Mouse (Mus musculus) midbrain, postnatal 0 days (tissue): ENCODE results near the gene Zg16. TPM values are rescaled to one million over a fixed set of nuclear protein-coding genes. Genes with fewer than 3 reads are reported as not detected.
A peak's percentile ranks its signal among the peaks of the same experiment; 100 is the strongest.

Experiments used
- ATAC-seq: fragments of 200-750 bp; cut with Nextera tagmentation; 2 replicates; pipeline ENCODE4 v1.8.0; 2017; ENCODE audit warnings: moderate number of reproducible peaks, mild to moderate bottlenecking, moderate TSS enrichment, moderate library complexity; ENCODE audit not compliant: low FRiP score
- DNase-seq: peaks from one replicate; pipeline ENCODE4 v3.0.0-alpha.2; 2015; ENCODE audit warnings: low spot score
- H3K27ac ChIP-seq: fragments of 300-500 bp; sonication (generic); 2 replicates; pipeline ENCODE4 v1.5.1; 2014; ENCODE audit warnings: low read depth, mild to moderate bottlenecking, low read length, mixed read lengths
- H3K27me3 ChIP-seq: fragments of 300-500 bp; sonication (generic); 2 replicates; pipeline ENCODE4 v1.6.1; 2014; ENCODE audit warnings: low read length, control low read depth, mixed read lengths; ENCODE audit not compliant: insufficient read depth
- H3K36me3 ChIP-seq: fragments of 300-500 bp; sonication (generic); 2 replicates; pipeline ENCODE4 v1.6.1; 2014; ENCODE audit warnings: low read length, control low read depth, mixed read lengths; ENCODE audit not compliant: insufficient read depth
- H3K4me1 ChIP-seq: fragments of 300-500 bp; sonication (generic); 2 replicates; pipeline ENCODE4 v1.6.1; 2014; ENCODE audit warnings: mild to moderate bottlenecking, control low read depth, antibody characterized with exemption, low read length, mixed read lengths; ENCODE audit not compliant: insufficient read depth
- H3K4me2 ChIP-seq: fragments of 300-500 bp; sonication (generic); 2 replicates; pipeline ENCODE4 v1.6.1; 2014; ENCODE audit warnings: low read depth, mild to moderate bottlenecking, low read length, mixed read lengths; ENCODE audit not compliant: poor library complexity, severe bottlenecking
- H3K4me3 ChIP-seq: fragments of 300-500 bp; sonication (generic); 2 replicates; pipeline ENCODE4 v1.5.1; 2014; ENCODE audit warnings: low read depth, mild to moderate bottlenecking, low read length, moderate library complexity
- H3K9ac ChIP-seq: fragments of 300-500 bp; sonication (generic); replicated peaks from 2 replicates; pipeline ENCODE4 v1.6.1; 2014; ENCODE audit warnings: mild to moderate bottlenecking, low read length, moderate library complexity, mixed read lengths; ENCODE audit not compliant: poor library complexity, severe bottlenecking
- H3K9me3 ChIP-seq: fragments of 300-500 bp; sonication (generic); 2 replicates; pipeline ENCODE4 v1.6.1; 2016; ENCODE audit warnings: low read length, control low read depth
- CTCF ChIP-seq: IDR thresholded peaks from 2 replicates; pipeline ENCODE4 v1.5.1; 2016; ENCODE audit warnings: antibody characterized with exemption, mild to moderate bottlenecking
- WGBS: fragments of 180-500 bp; shearing (Covaris S2); extraction: QIAGEN DNeasy Blood & Tissue Kit; methylation state at CpG from one replicate; pipeline ENCODE4 v1.1.7; 2014; 5-methylcytosine and 5-hydroxymethylcytosine counted together
- polyA plus RNA-seq: library from polyadenylated mRNA; unstranded; fragments of >200 nt; fragmentation: Nextera tagmentation; extraction: Ambion mirVana; gene quantifications from 2 replicates; pipeline ENCODE4 v1.2.1, GENCODE M21; 2015
- total RNA-seq: library from RNA; depleted of rRNA; stranded (reverse); fragments of >200 nt; gene quantifications from 2 replicates; pipeline ENCODE4 v1.2.3, GENCODE M21; 2014

The Zg16 gene
- total and polyA plus RNA-seq, 2 experiments from 2014 or later = 0.49 TPM; not detected in 1

GRCm38 (mm10) chr7:127031244-127031643 lies 55.9 kb downstream of the Zg16 start:
- Histone ChIP-seq H3K4me3 (no peak overlapping the region), H3K4me1 (peaks cover 6% of the 10 kb centered on the region), H3K4me2 (no peak overlapping the region), H3K27ac (no peak overlapping the region), H3K27me3 (no peaks in the 10 kb centered on the region), H3K36me3 (0 out of 2 replicates have a peak, but pooled peaks cover 4% of the 10 kb centered on the region), H3K9me3 (no peaks in the 10 kb centered on the region), H3K9ac (no peak overlapping the region)
- TF ChIP-seq CTCF = no peak
- 83% methylated on average over 1 of the region's 1 CpGs for WGBS
- ATAC-seq = no peak
- no peak for DNase-seq

GRCm38 (mm10) chr7:127030172-127030571 lies 57.0 kb downstream of the Zg16 start:
- no peak for TF ChIP-seq CTCF

GRCm38 (mm10) chr7:127027885-127028284 lies 59.2 kb downstream of the Zg16 start:
- DNase-seq = no peak
- 53% methylated on average over 8 of the region's 8 CpGs for WGBS
- H3K4me2 ChIP-seq = peak overlapping the region; percentile 76

More at GRCm38 (mm10) chr7:127030172-127030571, 57.0 kb downstream of the Zg16 start:
- WGBS = 93% methylated on average over 1 of the region's 1 CpGs
- H3K36me3 ChIP-seq = 0 out of 2 replicates have a peak, but pooled peaks cover 4% of the 10 kb centered on the region
- no peak for DNase-seq
- no peak for ATAC-seq
- no peaks in the 10 kb centered on the region for H3K9me3 ChIP-seq
- no peak overlapping the region for H3K4me3 ChIP-seq
- H3K9ac ChIP-seq = no peak overlapping the region
- peaks cover 6% of the 10 kb centered on the region for H3K4me1 ChIP-seq
- H3K27me3 ChIP-seq = no peaks in the 10 kb centered on the region
- no peak overlapping the region for H3K4me2 ChIP-seq
- H3K27ac ChIP-seq = no peak overlapping the region

GRCm38 (mm10) chr7:127026984-127027726 lies 60.0 kb downstream of the Zg16 start, which contains the start of gene Maz:
Gene Maz (minus strand): TSS chr7:127027037.
- Histone ChIP-seq H3K9me3 (no peaks in the 10 kb centered on the region), H3K36me3 (peaks cover 15% of the 10 kb centered on the region), H3K4me2 (peak within 1 kb of the TSS; percentile 76), H3K9ac (peak within 1 kb of the TSS; percentile 96), H3K27ac (peak within 1 kb of the TSS; percentile 99), H3K4me3 (peak within 1 kb of the TSS; percentile 90), H3K4me1 (peaks cover 21% of the 10 kb centered on the region), H3K27me3 (no peaks in the 10 kb centered on the region)
- peak; percentile 100 for DNase-seq
- under 1% methylated on average over 47 of the region's 63 CpGs for WGBS
- TF ChIP-seq CTCF = no peak
- ATAC-seq = peak; percentile 94

More at GRCm38 (mm10) chr7:127027885-127028284, 59.2 kb downstream of the Zg16 start:
- peak; percentile 11 for TF ChIP-seq CTCF
- peak overlapping the region; percentile 99 for H3K27ac ChIP-seq
- H3K9ac ChIP-seq = peak overlapping the region; percentile 79
- H3K4me3 ChIP-seq = peak overlapping the region; percentile 90
- no peaks in the 10 kb centered on the region for H3K9me3 ChIP-seq
- peaks cover 21% of the 10 kb centered on the region for H3K4me1 ChIP-seq
- no peaks in the 10 kb centered on the region for H3K27me3 ChIP-seq
- peaks cover 8% of the 10 kb centered on the region for H3K36me3 ChIP-seq
- ATAC-seq = no peak

- Histone ChIP-seq H3K27ac (peak overlapping the region; percentile 99), H3K4me3 (peak overlapping the region; percentile 90), H3K9me3 (no peaks in the 10 kb centered on the region), H3K36me3 (peaks cover 15% of the 10 kb centered on the region), H3K9ac (peak overlapping the region; percentile 96), H3K27me3 (no peaks in the 10 kb centered on the region), H3K4me2 (peak overlapping the region; percentile 76), H3K4me1 (peaks cover 21% of the 10 kb centered on the region)
- TF ChIP-seq CTCF = no peak
- WGBS = no CpG with 5 or more reads among the region's 48 CpGs
- ATAC-seq (0 out of 2 replicates have a peak, but pooled peaks have one; percentile 1), DNase-seq (no peak)
Observed at GRCm38 (mm10) chr7:127026616-127026983, 60.5 kb downstream of the Zg16 start.

GRCm38 (mm10) chr7:127026161-127026600 lies 60.9 kb downstream of the Zg16 start:
- peaks cover 15% of the 10 kb centered on the region for H3K36me3 ChIP-seq
- WGBS = under 1% methylated on average over 16 of the region's 48 CpGs
- peak overlapping the region; percentile 96 for H3K9ac ChIP-seq
- H3K27ac ChIP-seq = peak overlapping the region; percentile 99
- DNase-seq (peak; percentile 57), ATAC-seq (0 out of 2 replicates have a peak, but pooled peaks have one; percentile 4)
- H3K9me3 ChIP-seq = no peaks in the 10 kb centered on the region
- no peaks in the 10 kb centered on the region for H3K27me3 ChIP-seq
- H3K4me2 ChIP-seq = peak overlapping the region; percentile 76
- H3K4me3 ChIP-seq = peak overlapping the region; percentile 90
- H3K4me1 ChIP-seq = peaks cover 21% of the 10 kb centered on the region
- TF ChIP-seq CTCF = no peak
